Mouse (Mus musculus): ENCODE data around the gene Oscp1. TPM values are rescaled to one million over a fixed set of nuclear protein-coding genes. Genes with fewer than 3 reads are reported as not detected.

The Oscp1 gene
- polyA plus RNA-seq, 1 experiment from 2014 or later: 1.4 TPM

DNA sequence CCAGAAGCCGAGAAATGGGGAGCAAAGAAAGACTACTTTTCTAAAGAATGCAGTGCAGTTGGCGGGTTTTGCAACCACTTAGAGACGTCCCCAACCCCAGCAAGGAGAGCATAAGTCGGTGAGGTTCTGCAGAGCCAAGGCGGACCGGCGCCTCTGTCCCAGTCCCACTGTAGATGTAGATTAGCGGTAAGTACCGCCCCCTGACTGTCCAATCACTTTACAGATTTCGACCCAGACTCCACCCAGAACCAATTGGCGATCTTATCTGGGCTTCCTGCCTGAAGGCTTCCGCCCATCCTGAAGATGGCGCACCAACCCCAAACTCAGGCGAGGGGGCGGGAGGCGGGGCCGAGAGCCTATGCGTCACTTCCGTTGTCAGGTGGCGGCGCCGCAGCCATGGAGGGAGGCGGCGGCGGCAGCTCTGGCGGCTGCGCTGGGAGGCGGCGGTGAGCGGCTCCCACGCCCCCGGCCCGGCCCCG is 45.3 kb downstream of the Oscp1 start, which contains the start of gene Stk40:
TSS of gene Stk40 (plus strand) at position 368 of the 479 bp plus-strand sequence.
- peaks cover 70% of the 10 kb centered on the region for H3K4me1 ChIP-seq (ENCODE audit: control insufficient read depth, low read depth, low read length)
- no peaks in the 10 kb centered on the region for H3K27me3 ChIP-seq (ENCODE audit: control insufficient read depth, insufficient read depth, low read depth, low read length)
- peak; percentile 89 for ATAC-seq (ENCODE audit: low read depth)
- H3K36me3 ChIP-seq (ENCODE audit: control insufficient read depth, insufficient read depth): no peaks in the 10 kb centered on the region
- H3K9ac ChIP-seq (ENCODE audit: low read depth, low read length): peak within 1 kb of the TSS; percentile 94
- peak within 1 kb of the TSS; percentile 99 for H3K4me2 ChIP-seq (ENCODE audit: low read depth, low read length)
- WGBS (ENCODE audit: insufficient replicate concordance): under 1% methylated on average over 31 of the region's 34 CpGs
- H3K9me3 ChIP-seq (replicated peaks; ENCODE audit: control insufficient read depth, low read length): no peaks in the 10 kb centered on the region
- H3K27ac ChIP-seq (ENCODE audit: low read length): peak within 1 kb of the TSS; percentile 93
- peak within 1 kb of the TSS; percentile 94 for H3K4me3 ChIP-seq (ENCODE audit: low read depth, low read length)

GRCm38 (mm10) chr4:126104261-126105075 is 46.1 kb downstream of the Oscp1 start:
- Histone ChIP-seq H3K27me3 (ENCODE audit: control insufficient read depth, insufficient read depth, low read depth, low read length) (no peaks in the 10 kb centered on the region), H3K36me3 (ENCODE audit: control insufficient read depth, insufficient read depth) (no peaks in the 10 kb centered on the region), H3K4me1 (ENCODE audit: control insufficient read depth, low read depth, low read length) (peaks cover 67% of the 10 kb centered on the region), H3K9me3 (replicated peaks; ENCODE audit: control insufficient read depth, low read length) (no peaks in the 10 kb centered on the region), H3K27ac (ENCODE audit: low read length) (peak overlapping the region; percentile 93), H3K9ac (ENCODE audit: low read depth, low read length) (peak overlapping the region; percentile 94), H3K4me2 (ENCODE audit: low read depth, low read length) (peak overlapping the region; percentile 99), H3K4me3 (ENCODE audit: low read depth, low read length) (peak overlapping the region; percentile 94)
- no peak for ATAC-seq (ENCODE audit: low read depth)
- WGBS (ENCODE audit: insufficient replicate concordance): under 1% methylated on average over 34 of the region's 34 CpGs

DNA sequence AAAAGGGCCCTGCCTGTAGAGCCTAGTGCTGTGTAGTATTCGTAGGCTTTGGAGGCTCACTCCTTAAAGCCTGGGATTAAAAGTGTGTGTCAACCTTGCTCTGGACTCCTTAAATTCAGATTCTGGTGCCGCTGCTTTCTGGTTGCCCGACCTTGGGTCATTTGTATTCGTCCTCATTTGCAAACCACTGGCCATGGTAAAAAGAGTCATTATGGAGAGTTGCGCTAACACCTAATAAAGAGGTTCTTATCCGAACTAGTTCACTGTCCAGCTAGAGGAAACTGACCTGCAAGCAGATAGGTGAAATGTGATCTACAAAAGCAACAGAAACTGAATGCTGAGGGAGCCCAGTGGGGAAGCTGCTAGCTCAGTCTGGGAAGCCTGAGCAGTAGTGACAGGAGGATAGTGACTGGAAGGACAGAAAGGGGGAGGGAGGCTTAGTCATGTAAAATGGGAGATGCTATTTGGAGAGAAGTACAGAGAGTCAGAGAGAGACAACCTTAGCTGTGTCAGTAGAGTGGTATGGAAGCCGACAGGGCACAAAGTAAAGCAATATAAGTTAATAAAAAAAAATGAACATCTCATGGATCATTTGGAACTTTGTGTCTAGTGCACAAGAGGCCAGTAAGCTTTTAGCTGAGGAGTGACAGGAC is 46.9 kb downstream of the Oscp1 start:
- Histone ChIP-seq H3K4me1 (ENCODE audit: control insufficient read depth, low read depth, low read length) (peaks cover 66% of the 10 kb centered on the region), H3K36me3 (ENCODE audit: control insufficient read depth, insufficient read depth) (no peaks in the 10 kb centered on the region), H3K4me3 (ENCODE audit: low read depth, low read length) (peak overlapping the region; percentile 94), H3K27ac (ENCODE audit: low read length) (no peak overlapping the region; the same call in 1 of the 2 replicates), H3K9ac (ENCODE audit: low read depth, low read length) (no peak overlapping the region), H3K9me3 (replicated peaks; ENCODE audit: control insufficient read depth, low read length) (no peaks in the 10 kb centered on the region), H3K4me2 (ENCODE audit: low read depth, low read length) (peak overlapping the region; percentile 99), H3K27me3 (ENCODE audit: control insufficient read depth, insufficient read depth, low read depth, low read length) (no peaks in the 10 kb centered on the region)
- WGBS (ENCODE audit: insufficient replicate concordance): 65% methylated on average over 7 of the region's 7 CpGs
- ATAC-seq (ENCODE audit: low read depth): no peak

- no peak overlapping the region for H3K9ac ChIP-seq (ENCODE audit: low read depth, low read length)
- no peaks in the 10 kb centered on the region for H3K36me3 ChIP-seq (ENCODE audit: control insufficient read depth, insufficient read depth)
- H3K9me3 ChIP-seq (replicated peaks; ENCODE audit: control insufficient read depth, low read length): no peaks in the 10 kb centered on the region
- ATAC-seq (ENCODE audit: low read depth): no peak
- no peak overlapping the region for H3K4me3 ChIP-seq (ENCODE audit: low read depth, low read length)
- peaks cover 54% of the 10 kb centered on the region for H3K4me1 ChIP-seq (ENCODE audit: control insufficient read depth, low read depth, low read length)
- peak overlapping the region; percentile 12; the same call in 1 of the 2 replicates for H3K27ac ChIP-seq (ENCODE audit: low read length)
- 53% methylated on average over 8 of the region's 8 CpGs for WGBS (ENCODE audit: insufficient replicate concordance)
- no peaks in the 10 kb centered on the region for H3K27me3 ChIP-seq (ENCODE audit: control insufficient read depth, insufficient read depth, low read depth, low read length)
- no peak overlapping the region for H3K4me2 ChIP-seq (ENCODE audit: low read depth, low read length)
Observed at GRCm38 (mm10) chr4:126108061-126108740, 49.8 kb downstream of the Oscp1 start.

GRCm38 (mm10) chr4:126109613-126110373 is 51.4 kb downstream of the Oscp1 start:
- 60% methylated on average over 10 of the region's 10 CpGs for WGBS (ENCODE audit: insufficient replicate concordance)
- Histone ChIP-seq H3K4me1 (ENCODE audit: control insufficient read depth, low read depth, low read length) (peaks cover 48% of the 10 kb centered on the region), H3K4me2 (ENCODE audit: low read depth, low read length) (no peak overlapping the region), H3K27ac (ENCODE audit: low read length) (peak overlapping the region; percentile 16; the same call in 1 of the 2 replicates), H3K4me3 (ENCODE audit: low read depth, low read length) (no peak overlapping the region), H3K9ac (ENCODE audit: low read depth, low read length) (no peak overlapping the region), H3K36me3 (ENCODE audit: control insufficient read depth, insufficient read depth) (no peaks in the 10 kb centered on the region), H3K9me3 (replicated peaks; ENCODE audit: control insufficient read depth, low read length) (no peaks in the 10 kb centered on the region), H3K27me3 (ENCODE audit: control insufficient read depth, insufficient read depth, low read depth, low read length) (no peaks in the 10 kb centered on the region)
- ATAC-seq (ENCODE audit: low read depth): no peak

DNA sequence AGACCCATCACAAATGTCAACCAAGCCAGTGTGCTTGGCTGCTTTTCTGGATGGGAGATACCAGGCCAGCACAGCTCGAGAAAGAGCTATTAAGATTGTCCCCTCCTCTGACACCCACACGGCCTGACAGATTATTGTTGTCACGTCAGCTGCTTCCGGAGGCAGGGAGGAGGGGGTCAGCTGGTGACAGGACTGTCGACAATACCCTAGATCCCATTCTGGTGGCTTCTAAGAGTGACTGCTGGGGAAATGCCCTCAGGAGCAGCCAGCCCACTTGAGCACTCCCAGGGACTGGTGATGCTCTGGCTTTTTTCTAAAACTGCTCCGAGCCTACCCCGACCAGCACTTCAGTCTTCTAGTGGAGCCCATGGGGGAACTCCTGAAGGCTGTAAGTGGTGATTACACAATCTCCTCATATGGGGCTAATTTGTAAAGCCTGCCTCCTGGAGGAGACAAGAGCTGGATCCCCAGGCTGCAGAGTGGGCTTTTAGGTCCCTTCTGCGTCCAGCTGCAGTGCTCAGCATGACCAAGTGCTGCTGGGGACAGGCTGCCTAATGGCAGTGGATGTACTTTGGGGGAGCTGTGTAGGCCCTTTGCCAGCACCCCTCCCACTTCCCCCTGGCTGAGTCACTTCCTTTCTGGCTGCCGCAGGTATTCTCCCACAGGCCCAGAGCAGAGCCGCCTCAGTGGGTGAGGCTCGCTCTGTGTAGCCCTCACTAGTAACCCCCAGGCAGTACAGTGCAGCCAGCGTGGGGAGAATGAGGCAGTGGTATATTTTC is 52.2 kb downstream of the Oscp1 start:
- Histone ChIP-seq H3K9me3 (replicated peaks; ENCODE audit: control insufficient read depth, low read length) (no peaks in the 10 kb centered on the region), H3K27me3 (ENCODE audit: control insufficient read depth, insufficient read depth, low read depth, low read length) (no peaks in the 10 kb centered on the region), H3K4me1 (ENCODE audit: control insufficient read depth, low read depth, low read length) (peaks cover 46% of the 10 kb centered on the region), H3K36me3 (ENCODE audit: control insufficient read depth, insufficient read depth) (no peaks in the 10 kb centered on the region), H3K9ac (ENCODE audit: low read depth, low read length) (peak overlapping the region; percentile 34), H3K27ac (ENCODE audit: low read length) (peak overlapping the region; percentile 76), H3K4me3 (ENCODE audit: low read depth, low read length) (no peak overlapping the region), H3K4me2 (ENCODE audit: low read depth, low read length) (peak overlapping the region; percentile 30)
- WGBS (ENCODE audit: insufficient replicate concordance): 13% methylated on average over 12 of the region's 12 CpGs
- peak; percentile 64 for ATAC-seq (ENCODE audit: low read depth)

DNA sequence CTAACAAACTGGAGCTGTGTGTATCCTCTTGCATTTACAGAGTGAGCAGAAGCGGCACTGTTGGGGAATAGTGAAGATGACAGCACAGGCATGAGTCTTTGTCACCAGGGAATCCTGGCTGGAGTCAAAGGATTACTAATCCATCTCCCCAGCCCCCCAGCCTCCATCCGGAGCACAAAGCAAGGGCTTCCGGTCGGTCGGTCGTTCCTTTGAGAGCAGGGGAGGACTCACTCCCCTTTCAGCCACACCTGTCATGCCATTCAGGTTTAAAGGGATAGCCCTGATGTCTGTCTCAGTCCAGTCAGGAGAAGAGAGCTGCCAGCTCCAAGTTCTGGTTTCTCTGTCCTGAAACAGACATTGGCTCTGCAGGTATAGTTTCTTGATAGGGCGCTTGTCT is 52.8 kb downstream of the Oscp1 start:
- no peaks in the 10 kb centered on the region for H3K9me3 ChIP-seq (replicated peaks; ENCODE audit: control insufficient read depth, low read length)
- ATAC-seq (ENCODE audit: low read depth): no peak
- peaks cover 46% of the 10 kb centered on the region for H3K4me1 ChIP-seq (ENCODE audit: control insufficient read depth, low read depth, low read length)
- 21% methylated on average over 7 of the region's 7 CpGs for WGBS (ENCODE audit: insufficient replicate concordance)
- H3K36me3 ChIP-seq (ENCODE audit: control insufficient read depth, insufficient read depth): no peaks in the 10 kb centered on the region
- peak overlapping the region; percentile 34 for H3K9ac ChIP-seq (ENCODE audit: low read depth, low read length)
- peak overlapping the region; percentile 76 for H3K27ac ChIP-seq (ENCODE audit: low read length)
- H3K27me3 ChIP-seq (ENCODE audit: control insufficient read depth, insufficient read depth, low read depth, low read length): no peaks in the 10 kb centered on the region
- H3K4me3 ChIP-seq (ENCODE audit: low read depth, low read length): no peak overlapping the region
- H3K4me2 ChIP-seq (ENCODE audit: low read depth, low read length): peak overlapping the region; percentile 18; the same call in 1 of the 2 replicates

DNA sequence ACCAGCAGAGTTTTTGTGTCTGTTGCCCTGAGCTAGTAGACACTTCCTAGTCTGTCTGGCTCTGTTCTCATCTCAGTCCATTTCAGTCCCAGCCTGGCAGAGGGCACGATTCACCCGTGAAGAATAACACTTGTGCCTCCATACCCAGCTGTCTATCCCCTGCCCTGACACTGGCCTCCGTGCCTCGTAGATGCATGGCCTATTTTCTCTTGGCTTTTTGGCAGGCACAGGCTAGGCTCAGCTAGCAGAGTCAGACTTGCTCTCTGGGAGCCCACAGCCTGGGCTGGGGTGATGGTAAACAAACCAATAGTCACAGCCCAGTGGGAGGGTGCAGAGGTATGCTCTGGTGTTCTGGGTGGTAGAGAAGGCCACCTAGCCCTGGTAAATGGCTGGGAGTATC is 54.9 kb downstream of the Oscp1 start:
- Histone ChIP-seq H3K27ac (ENCODE audit: low read length) (no peak overlapping the region), H3K36me3 (ENCODE audit: control insufficient read depth, insufficient read depth) (no peaks in the 10 kb centered on the region), H3K4me3 (ENCODE audit: low read depth, low read length) (no peak overlapping the region), H3K4me1 (ENCODE audit: control insufficient read depth, low read depth, low read length) (peaks cover 37% of the 10 kb centered on the region), H3K27me3 (ENCODE audit: control insufficient read depth, insufficient read depth, low read depth, low read length) (no peaks in the 10 kb centered on the region), H3K9me3 (replicated peaks; ENCODE audit: control insufficient read depth, low read length) (no peaks in the 10 kb centered on the region), H3K4me2 (ENCODE audit: low read depth, low read length) (no peak overlapping the region), H3K9ac (ENCODE audit: low read depth, low read length) (no peak overlapping the region)
- 66% methylated on average over 4 of the region's 4 CpGs for whole genome bisulfite sequencing (ENCODE audit: insufficient replicate concordance)
- peak; percentile 19; the same call in 1 of the 2 replicates for ATAC-seq (ENCODE audit: low read depth)
